Mouse (Mus musculus) cortical plate, adult 2 months (tissue): ENCODE results near the gene Smc1a. TPM values are rescaled to one million over a fixed set of nuclear protein-coding genes. Genes with fewer than 3 reads are reported as not detected.
A peak's percentile ranks its signal among the peaks of the same experiment; 100 is the strongest.

Source experiments
- H3K27ac ChIP-seq: fragments of 200-500 bp; 2 replicates; pipeline ENCODE4 v1.5.1; 2012; ENCODE audit warnings: low read length, control low read depth, inconsistent platforms; ENCODE audit not compliant: insufficient read depth
- H3K4me1 ChIP-seq: fragments of 200-500 bp; 2 replicates; pipeline ENCODE4 v1.6.1; 2011; ENCODE audit warnings: low read length; ENCODE audit not compliant: control insufficient read depth, insufficient read depth
- H3K4me3 ChIP-seq: fragments of 200-500 bp; 2 replicates; pipeline ENCODE4 v1.5.1; 2011; ENCODE audit warnings: mild to moderate bottlenecking, low read length, control low read depth; ENCODE audit not compliant: insufficient read depth
- CTCF ChIP-seq: fragments of 200-500 bp; IDR thresholded peaks from 2 replicates; pipeline ENCODE4 v1.5.1; 2011; ENCODE audit warnings: mild to moderate bottlenecking, control low read depth, low read length; ENCODE audit not compliant: insufficient read depth; ENCODE audit errors: extremely low read depth
- POLR2A ChIP-seq: fragments of 200-500 bp; IDR thresholded peaks from 2 replicates; pipeline ENCODE4 v1.6.1; 2011; ENCODE audit warnings: mild to moderate bottlenecking, low read length, control low read depth; ENCODE audit not compliant: insufficient read depth; ENCODE audit errors: extremely low read depth
- polyA plus RNA-seq: library from polyadenylated mRNA; depleted of rRNA; stranded (reverse); fragments of >200 nt; gene quantifications from 2 replicates; pipeline ENCODE4 v1.2.3, GENCODE M21; 2012; rRNA removed

The Smc1a gene
- 38.8 and 39.8 TPM in 2 replicates for polyA plus RNA-seq

DNA sequence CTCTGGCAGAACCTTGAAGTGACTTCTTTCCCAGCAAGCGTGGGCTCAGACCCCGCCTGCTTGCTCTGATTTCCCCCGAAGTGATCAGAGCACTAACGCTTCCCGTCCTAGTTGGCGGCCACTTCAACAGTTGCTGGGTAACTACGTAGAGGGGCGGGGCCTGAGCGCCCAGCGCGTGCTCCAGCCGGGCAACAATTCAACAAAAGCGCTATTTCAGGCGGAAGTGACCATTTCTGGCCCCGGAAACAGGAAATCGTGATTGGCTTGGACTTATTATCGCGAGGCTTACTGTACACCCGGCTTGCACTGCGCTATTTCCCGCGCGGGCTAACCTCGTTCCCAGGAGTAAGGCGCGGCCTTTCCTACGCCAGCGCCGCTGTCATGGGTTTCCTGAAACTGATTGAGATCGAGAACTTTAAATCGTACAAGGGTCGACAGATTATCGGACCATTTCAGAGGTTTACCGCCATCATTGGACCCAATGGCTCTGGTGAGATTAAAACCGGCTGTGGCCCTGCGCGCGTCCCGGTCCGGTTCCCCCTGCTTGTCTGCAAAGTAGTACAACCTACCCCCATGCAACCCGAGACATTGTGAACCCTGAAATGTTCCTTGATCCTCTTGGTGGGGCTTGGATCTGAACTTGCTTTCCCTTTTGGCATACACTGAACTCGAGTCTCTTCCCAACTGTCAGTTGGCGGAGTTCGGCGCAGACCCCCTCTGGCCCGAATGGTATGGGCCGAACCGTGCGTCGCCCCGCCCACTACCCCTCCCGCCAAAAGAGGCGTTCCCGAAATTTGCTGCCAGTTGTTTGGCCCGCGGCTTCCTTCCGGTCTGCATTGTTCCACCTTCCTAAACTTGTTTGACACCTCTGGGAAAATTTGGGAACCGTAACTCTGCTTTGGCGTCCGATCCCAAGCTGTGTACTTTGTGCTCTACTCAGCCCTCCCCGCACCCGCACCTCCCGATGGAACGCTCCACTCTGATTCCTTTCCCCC is at the start of gene Smc1a, which contains the start of gene Ribc1:
Gene Smc1a (plus strand): TSS at position 278 of the 995 bp plus-strand sequence.
Gene Ribc1 (minus strand): TSS at position 145 of the 995 bp plus-strand sequence.
- H3K4me3 ChIP-seq = peak within 1 kb of the TSS; percentile 89

DNA sequence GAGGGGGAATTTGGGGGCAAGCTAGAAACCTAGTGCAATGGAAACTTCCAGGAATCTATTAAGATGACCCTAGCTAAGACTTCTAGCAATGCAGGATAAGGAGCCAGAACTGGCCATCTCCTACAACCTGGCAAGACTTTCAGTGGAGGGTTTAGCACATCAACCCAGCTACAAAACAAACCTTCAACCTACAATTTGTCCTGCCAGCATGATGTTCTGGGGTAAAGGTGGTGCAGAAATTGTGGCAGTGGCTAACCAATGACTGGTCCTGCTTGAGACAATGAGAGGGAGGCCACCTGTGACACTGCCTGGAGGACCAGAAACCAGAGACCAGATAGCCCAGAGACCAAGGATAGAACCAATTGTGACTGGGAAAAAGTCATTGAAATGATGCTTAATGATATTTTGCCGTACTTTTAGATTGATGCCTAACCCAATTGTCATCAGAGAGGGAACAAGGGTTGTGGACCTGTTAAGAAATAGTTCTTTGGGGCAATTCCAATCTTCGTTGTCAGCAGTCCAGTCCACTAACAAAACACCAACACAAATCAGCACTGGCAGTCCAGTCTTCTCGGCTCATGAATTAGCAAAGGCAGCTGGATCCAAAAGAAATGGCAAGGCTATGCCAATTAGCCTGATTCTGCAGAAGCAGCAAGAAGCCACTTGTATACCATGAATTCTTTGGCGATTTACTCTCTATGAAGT is 17.1 kb upstream of the Smc1a start:
- Histone ChIP-seq H3K4me3 (no peak overlapping the region), H3K4me1 (no peaks in the 10 kb centered on the region; the same call in 1 of the 2 replicates), H3K27ac (no peak overlapping the region)
- TF ChIP-seq CTCF = no peak
- no peak for TF ChIP-seq POLR2A

More for the DNA sequence above, at the start of gene Smc1a, which contains the start of gene Ribc1:
- TF ChIP-seq CTCF = no peak
- peak; percentile 71; the same call in 1 of the 2 replicates for TF ChIP-seq POLR2A
- H3K27ac ChIP-seq = peak within 1 kb of the TSS; percentile 87
- H3K4me1 ChIP-seq = peaks cover 2% of the 10 kb centered on the region; the same call in 1 of the 2 replicates

- no peaks in the 10 kb centered on the region; the same call in 1 of the 2 replicates for H3K4me1 ChIP-seq
- peak overlapping the region; percentile 69; the same call in 1 of the 2 replicates for H3K4me3 ChIP-seq
- TF ChIP-seq CTCF (no peak), POLR2A (no peak)
- no peak overlapping the region for H3K27ac ChIP-seq
These were observed 15.0 kb upstream of the Smc1a start for GRCm38 (mm10) chrX:152001182-152001684.

- Histone ChIP-seq H3K4me1 (no peaks in the 10 kb centered on the region; the same call in 1 of the 2 replicates), H3K27ac (no peak within 1 kb of the TSS), H3K4me3 (peak within 1 kb of the TSS; percentile 69)
- no peak for TF ChIP-seq CTCF
- TF ChIP-seq POLR2A = peak; percentile 91
These were observed 14.2 kb upstream of the Smc1a start, which contains the start of gene Hsd17b10 for GRCm38 (mm10) chrX:152001737-152002710. Gene Hsd17b10, plus strand, starts transcription at chrX:152001845.

DNA sequence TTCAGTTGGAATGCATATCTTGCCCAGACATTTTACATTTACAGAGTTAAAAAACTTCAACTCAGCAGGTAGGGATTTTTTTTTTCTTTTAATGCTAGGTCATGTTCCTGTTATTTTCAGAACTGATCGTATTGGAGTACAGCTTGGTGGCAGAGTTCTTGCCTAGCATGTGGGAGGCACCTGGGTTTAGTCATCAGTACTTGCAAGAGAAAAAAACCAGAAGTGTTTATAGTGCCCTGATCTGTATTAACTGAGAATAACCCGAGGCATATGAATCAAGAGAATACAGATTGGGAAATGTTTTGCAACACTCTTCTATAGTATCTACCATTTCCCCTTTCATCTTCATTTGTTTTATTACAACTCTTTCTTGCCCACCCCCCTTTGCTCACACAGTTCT is 13.4 kb upstream of the Smc1a start:
- TF ChIP-seq POLR2A (no peak), CTCF (no peak)
- H3K4me3 ChIP-seq = no peak overlapping the region; the same call in 1 of the 2 replicates
- no peak overlapping the region for H3K27ac ChIP-seq
- H3K4me1 ChIP-seq = no peaks in the 10 kb centered on the region; the same call in 1 of the 2 replicates

DNA sequence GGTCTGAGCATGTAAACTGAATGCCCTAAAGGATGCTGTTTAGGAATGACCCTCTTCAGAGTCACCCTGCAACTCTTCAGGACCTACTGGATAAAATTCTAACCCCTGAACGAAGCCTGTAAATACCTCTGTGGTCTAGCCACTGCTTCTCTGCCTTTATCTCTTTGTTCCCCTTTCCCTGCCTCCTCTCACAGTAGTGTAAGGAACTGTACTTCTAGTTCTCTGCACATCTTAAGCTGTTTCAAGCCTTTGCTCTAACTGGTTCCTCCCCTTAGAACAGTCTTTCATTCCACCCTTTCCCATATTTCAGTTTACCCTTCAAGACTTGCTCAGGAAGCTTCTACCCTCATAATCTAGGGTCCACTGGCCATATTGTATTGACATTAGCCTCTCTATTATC is 8.4 kb upstream of the Smc1a start:
- no peaks in the 10 kb centered on the region for H3K4me1 ChIP-seq
- H3K4me3 ChIP-seq = no peak overlapping the region
- H3K27ac ChIP-seq = no peak overlapping the region
- no peak for TF ChIP-seq CTCF

GRCm38 (mm10) chrX:152015752-152016150 is 477 bp upstream of the Smc1a start:
- H3K4me3 ChIP-seq = peak overlapping the region; percentile 89
- TF ChIP-seq CTCF (no peak), POLR2A (no peak)
- H3K27ac ChIP-seq = 0 out of 2 replicates have a peak overlapping the region, but pooled peaks have one; percentile 7
- H3K4me1 ChIP-seq = peaks cover 2% of the 10 kb centered on the region; the same call in 1 of the 2 replicates

DNA sequence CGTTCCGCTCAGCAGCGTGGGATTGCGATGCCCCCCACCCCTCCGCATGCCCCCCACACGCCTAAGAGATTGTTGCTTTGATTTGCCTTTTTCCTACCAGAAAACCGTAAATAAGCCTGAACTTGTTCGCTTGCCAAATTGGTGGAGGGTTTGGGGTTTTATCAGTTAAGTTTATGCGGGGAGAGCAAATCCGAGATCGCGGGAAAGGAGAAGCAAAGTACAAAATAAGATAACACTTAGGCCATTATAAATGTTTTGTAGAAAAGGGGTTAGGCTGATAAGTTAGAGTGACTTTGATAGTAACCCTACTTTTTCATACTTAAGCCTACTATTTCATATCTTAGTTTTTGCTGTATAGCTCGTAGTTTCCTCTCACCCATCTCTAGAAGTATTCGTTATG is 958 bp downstream of the Smc1a start:
- Histone ChIP-seq H3K4me1 (peaks cover 2% of the 10 kb centered on the region; the same call in 1 of the 2 replicates), H3K27ac (no peak overlapping the region), H3K4me3 (peak overlapping the region; percentile 89)
- TF ChIP-seq POLR2A = no peak
- no peak for TF ChIP-seq CTCF
